Mouse (Mus musculus) intestine, embryonic 15.5 days (tissue): ENCODE data around the gene Klhl41. TPM values are rescaled to one million over a fixed set of nuclear protein-coding genes. Genes with fewer than 3 reads are reported as not detected.
A peak's percentile ranks its signal among the peaks of the same experiment; 100 is the strongest.
"Not testable (repeated sequence)": the region's sequence is repeated elsewhere in the genome, so short reads cannot be mapped to it uniquely, and the experiment has no call there.

ENCODE experiments used
- ATAC-seq: fragments of 200-750 bp; cut with Nextera tagmentation; 2 replicates; pipeline ENCODE4 v1.8.0; 2017; ENCODE audit warnings: moderate TSS enrichment, moderate library complexity
- H3K27ac ChIP-seq: fragments of 300-500 bp; sonication (generic); 2 replicates; pipeline ENCODE4 v1.5.1; 2015; ENCODE audit warnings: mild to moderate bottlenecking, inconsistent platforms
- H3K27me3 ChIP-seq: fragments of 300-500 bp; sonication (generic); replicated peaks from 2 replicates; pipeline ENCODE4 v1.6.1; 2015; ENCODE audit warnings: inconsistent platforms
- H3K36me3 ChIP-seq: fragments of 300-500 bp; sonication (generic); 2 replicates; pipeline ENCODE4 v1.6.1; 2015; ENCODE audit warnings: inconsistent platforms
- H3K4me1 ChIP-seq: fragments of 300-500 bp; sonication (generic); replicated peaks from 2 replicates; pipeline ENCODE4 v1.6.1; 2015; ENCODE audit warnings: inconsistent platforms
- H3K4me2 ChIP-seq: fragments of 300-500 bp; sonication (generic); replicated peaks from 2 replicates; pipeline ENCODE4 v1.6.1; 2015; ENCODE audit warnings: mild to moderate bottlenecking, inconsistent platforms
- H3K4me3 ChIP-seq: fragments of 300-500 bp; sonication (generic); replicated peaks from 2 replicates; pipeline ENCODE4 v1.5.1; 2015; ENCODE audit warnings: inconsistent platforms
- H3K9ac ChIP-seq: fragments of 300-500 bp; sonication (generic); 2 replicates; pipeline ENCODE4 v1.6.1; 2015; ENCODE audit warnings: inconsistent platforms
- H3K9me3 ChIP-seq: fragments of 300-500 bp; sonication (generic); 2 replicates; pipeline ENCODE4 v1.6.1; 2016; ENCODE audit warnings: inconsistent platforms
- WGBS: fragments of 180-500 bp; shearing (Covaris S2); methylation state at CpG from one replicate; pipeline ENCODE4 v1.1.7; 2015; 5-methylcytosine and 5-hydroxymethylcytosine counted together
- polyA plus RNA-seq: library from polyadenylated mRNA; unstranded; fragments of >200 nt; fragmentation: Nextera tagmentation; extraction: Ambion mirVana; gene quantifications from 2 replicates; pipeline ENCODE4 v1.2.1, GENCODE M21; 2015

Klhl41 gene
- polyA plus RNA-seq, 1 experiment from 2014 or later: 0.34 TPM

DNA sequence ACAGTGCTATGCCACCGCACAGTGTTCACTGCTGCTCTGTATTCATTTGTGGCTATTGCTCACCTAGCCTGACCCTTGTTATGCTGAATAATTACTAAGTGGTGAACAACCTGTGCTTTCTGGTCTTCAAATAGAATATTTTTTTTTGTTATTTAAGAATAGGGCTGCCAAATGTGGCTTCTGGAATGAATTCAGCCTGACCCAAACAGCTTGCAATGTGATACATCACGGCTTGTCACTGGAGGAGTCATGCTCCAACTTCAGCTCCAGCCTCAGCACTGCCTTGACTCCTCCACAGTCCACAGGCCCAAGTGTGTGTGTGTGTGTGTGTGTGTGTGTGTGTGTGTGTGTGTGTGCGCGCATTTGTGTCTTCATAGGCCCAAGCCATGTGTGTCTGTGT, 10.6 kb upstream of the Klhl41 start:
- WGBS: 89% methylated on average over 4 of the region's 4 CpGs
- H3K4me2 ChIP-seq: no peak overlapping the region

GRCm38 (mm10) chr2:69663827-69664476, 6.0 kb upstream of the Klhl41 start:
- H3K9me3 ChIP-seq: no peaks in the 10 kb centered on the region
- no peak overlapping the region for H3K4me2 ChIP-seq
- no peak overlapping the region for H3K27ac ChIP-seq
- no peaks in the 10 kb centered on the region for H3K36me3 ChIP-seq
- ATAC-seq: peak; percentile 56
- H3K4me3 ChIP-seq: no peak overlapping the region
- WGBS: 71% methylated on average over 13 of the region's 13 CpGs
- no peaks in the 10 kb centered on the region for H3K4me1 ChIP-seq
- no peaks in the 10 kb centered on the region for H3K27me3 ChIP-seq
- H3K9ac ChIP-seq: no peak overlapping the region

More for the DNA sequence above, 10.6 kb upstream of the Klhl41 start:
- H3K27ac ChIP-seq: no peak overlapping the region
- H3K4me3 ChIP-seq: no peak overlapping the region
- no peak for ATAC-seq
- no peaks in the 10 kb centered on the region for H3K9me3 ChIP-seq
- H3K36me3 ChIP-seq: no peaks in the 10 kb centered on the region
- no peak overlapping the region for H3K9ac ChIP-seq
- no peaks in the 10 kb centered on the region for H3K27me3 ChIP-seq
- no peaks in the 10 kb centered on the region for H3K4me1 ChIP-seq

GRCm38 (mm10) chr2:69667656-69668055, 2.3 kb upstream of the Klhl41 start:
- Histone ChIP-seq H3K36me3 (no peaks in the 10 kb centered on the region), H3K9ac (no peak overlapping the region), H3K27me3 (no peaks in the 10 kb centered on the region), H3K27ac (no peak overlapping the region), H3K9me3 (no peaks in the 10 kb centered on the region), H3K4me3 (no peak overlapping the region), H3K4me2 (no peak overlapping the region), H3K4me1 (no peaks in the 10 kb centered on the region)
- WGBS: 90% methylated on average over 4 of the region's 4 CpGs
- ATAC-seq: no peak

- H3K36me3 ChIP-seq: no peaks in the 10 kb centered on the region
- H3K27ac ChIP-seq: no peak overlapping the region
- H3K9me3 ChIP-seq: no peaks in the 10 kb centered on the region
- H3K4me3 ChIP-seq: no peak overlapping the region
- no peaks in the 10 kb centered on the region for H3K27me3 ChIP-seq
- no peaks in the 10 kb centered on the region for H3K4me1 ChIP-seq
- no peak overlapping the region for H3K9ac ChIP-seq
- ATAC-seq: no peak
- no peak overlapping the region for H3K4me2 ChIP-seq
- 78% methylated on average over 6 of the region's 6 CpGs for WGBS
Observed at GRCm38 (mm10) chr2:69668414-69668813, 1.5 kb upstream of the Klhl41 start.

DNA sequence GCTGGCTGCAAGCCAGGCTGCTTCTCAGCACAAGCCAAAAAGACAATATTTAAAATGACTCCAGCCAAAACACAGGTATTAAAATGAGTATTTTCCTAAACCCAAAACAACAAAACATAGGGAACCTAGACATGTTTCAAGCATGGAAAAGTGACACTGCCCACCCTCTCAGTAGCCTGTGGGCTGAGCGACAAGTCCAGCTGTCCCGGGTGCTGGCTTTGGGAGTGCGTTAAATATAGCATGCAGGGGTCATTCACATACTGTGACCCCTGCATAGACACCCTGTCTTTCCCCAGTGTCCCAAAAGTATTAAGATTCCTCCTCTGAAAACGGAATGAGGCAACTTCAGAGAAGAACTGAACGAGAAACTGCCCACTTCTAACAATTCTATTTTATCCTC, 3.8 kb downstream of the Klhl41 start:
- WGBS: 75% methylated on average over 5 of the region's 5 CpGs

GRCm38 (mm10) chr2:69675266-69675665, 5.3 kb downstream of the Klhl41 start:
- H3K4me2 ChIP-seq: no peak overlapping the region
- 88% methylated on average over 9 of the region's 9 CpGs for WGBS
- ATAC-seq: no peak

More for the DNA sequence above, 3.8 kb downstream of the Klhl41 start:
- H3K9me3 ChIP-seq: no peaks in the 10 kb centered on the region
- H3K27me3 ChIP-seq: no peaks in the 10 kb centered on the region
- no peaks in the 10 kb centered on the region for H3K4me1 ChIP-seq
- H3K36me3 ChIP-seq: no peaks in the 10 kb centered on the region
- no peak overlapping the region for H3K4me3 ChIP-seq
- no peak overlapping the region for H3K4me2 ChIP-seq
- no peak overlapping the region for H3K9ac ChIP-seq
- no peak overlapping the region for H3K27ac ChIP-seq
- ATAC-seq: no peak

GRCm38 (mm10) chr2:69676713-69677112, 6.8 kb downstream of the Klhl41 start:
- Histone ChIP-seq H3K4me2 (no peak overlapping the region), H3K4me1 (no peaks in the 10 kb centered on the region), H3K27ac (no peak overlapping the region), H3K9me3 (no peaks in the 10 kb centered on the region), H3K27me3 (no peaks in the 10 kb centered on the region), H3K4me3 (no peak overlapping the region), H3K9ac (no peak overlapping the region), H3K36me3 (no peaks in the 10 kb centered on the region)
- 62% methylated on average over 2 of the region's 2 CpGs for WGBS
- ATAC-seq: no peak

More at GRCm38 (mm10) chr2:69675266-69675665, 5.3 kb downstream of the Klhl41 start:
- H3K9me3 ChIP-seq: no peaks in the 10 kb centered on the region
- no peaks in the 10 kb centered on the region for H3K36me3 ChIP-seq
- H3K4me3 ChIP-seq: no peak overlapping the region
- no peaks in the 10 kb centered on the region for H3K4me1 ChIP-seq
- H3K27ac ChIP-seq: no peak overlapping the region
- no peaks in the 10 kb centered on the region for H3K27me3 ChIP-seq
- H3K9ac ChIP-seq: no peak overlapping the region

GRCm38 (mm10) chr2:69677215-69677614, 7.3 kb downstream of the Klhl41 start:
- not testable (repeated sequence) for H3K27ac ChIP-seq
- WGBS: 91% methylated on average over 2 of the region's 2 CpGs

DNA sequence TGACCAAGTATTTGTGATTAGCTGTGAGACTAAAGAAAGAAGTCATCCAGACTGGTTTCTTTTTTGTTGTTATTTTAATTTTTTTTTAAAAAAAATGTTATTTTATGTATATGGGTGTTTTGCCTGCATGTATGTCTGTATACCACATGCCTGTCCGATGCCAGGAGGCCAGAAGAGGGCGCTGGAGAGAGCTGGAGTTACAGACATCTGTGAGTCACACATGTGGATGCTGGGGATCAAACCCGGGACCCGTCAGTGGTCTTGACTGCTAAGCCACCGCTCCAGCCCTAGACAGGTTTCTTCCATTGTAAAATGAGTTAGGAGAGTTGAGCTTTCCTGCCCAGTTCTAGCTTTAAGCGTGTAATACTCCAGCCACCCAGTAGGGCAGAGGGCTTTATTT, 10.1 kb downstream of the Klhl41 start:
- WGBS: 62% methylated on average over 6 of the region's 6 CpGs

More at GRCm38 (mm10) chr2:69677215-69677614, 7.3 kb downstream of the Klhl41 start:
- H3K36me3 ChIP-seq, H3K4me3 ChIP-seq, H3K9me3 ChIP-seq, ATAC-seq, H3K9ac ChIP-seq, H3K4me1 ChIP-seq, H3K4me2 ChIP-seq, H3K27me3 ChIP-seq: not testable (repeated sequence)

DNA sequence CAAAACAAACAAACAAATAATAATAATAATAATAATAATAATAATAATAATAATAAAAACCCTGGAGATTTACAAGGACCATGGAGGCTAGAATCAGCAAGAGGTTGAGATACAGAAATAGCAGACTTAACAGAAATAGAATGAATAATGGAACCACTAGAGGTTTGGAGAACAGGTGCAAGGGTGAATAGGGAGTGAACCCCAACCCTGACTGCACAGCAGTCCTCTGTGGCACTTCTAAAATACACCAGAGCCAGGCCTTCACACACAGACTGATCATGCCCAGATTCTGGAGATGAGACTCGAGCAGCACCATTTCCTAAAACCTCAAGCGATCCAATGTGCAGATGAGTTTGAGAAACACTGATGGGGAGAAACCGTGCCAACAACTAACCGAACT, 12.0 kb downstream of the Klhl41 start:
- Histone ChIP-seq H3K4me3 (no peak overlapping the region), H3K9me3 (no peaks in the 10 kb centered on the region), H3K36me3 (no peaks in the 10 kb centered on the region), H3K27me3 (no peaks in the 10 kb centered on the region), H3K4me2 (no peak overlapping the region), H3K4me1 (no peaks in the 10 kb centered on the region), H3K27ac (no peak overlapping the region), H3K9ac (no peak overlapping the region)
- ATAC-seq: no peak
- 91% methylated on average over 4 of the region's 4 CpGs for WGBS

More for the DNA sequence above, 10.1 kb downstream of the Klhl41 start:
- Histone ChIP-seq H3K9me3 (no peaks in the 10 kb centered on the region), H3K4me3 (no peak overlapping the region), H3K9ac (no peak overlapping the region), H3K27me3 (no peaks in the 10 kb centered on the region), H3K4me2 (no peak overlapping the region), H3K36me3 (no peaks in the 10 kb centered on the region), H3K4me1 (no peaks in the 10 kb centered on the region), H3K27ac (no peak overlapping the region)
- ATAC-seq: no peak

- Histone ChIP-seq H3K9me3 (no peaks in the 10 kb centered on the region), H3K4me1 (no peaks in the 10 kb centered on the region), H3K4me2 (no peak overlapping the region), H3K36me3 (no peaks in the 10 kb centered on the region), H3K4me3 (no peak overlapping the region), H3K27me3 (no peaks in the 10 kb centered on the region), H3K27ac (no peak overlapping the region), H3K9ac (no peak overlapping the region)
- ATAC-seq: no peak
- WGBS: 88% methylated on average over 13 of the region's 13 CpGs
Observed at GRCm38 (mm10) chr2:69683036-69683805, 13.3 kb downstream of the Klhl41 start.

DNA sequence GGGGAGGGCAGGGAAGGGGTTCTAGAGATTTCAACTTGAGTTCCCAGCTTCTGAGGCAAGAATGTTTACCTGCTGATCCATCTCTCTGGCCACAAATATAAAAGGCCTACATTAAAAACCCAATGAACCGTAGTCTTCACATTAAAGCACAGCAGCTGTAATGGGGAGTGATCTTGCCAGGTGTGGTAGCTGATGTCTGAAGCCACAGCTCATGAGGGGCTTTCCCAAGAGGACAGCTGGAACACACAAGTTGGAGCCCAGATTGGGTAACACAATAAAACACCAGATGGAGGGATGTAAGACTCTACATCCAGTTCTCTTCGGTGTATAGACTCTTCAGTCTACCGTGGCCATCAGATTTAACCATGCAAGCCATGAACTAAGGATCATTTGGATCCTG, 14.6 kb downstream of the Klhl41 start:
- H3K9ac ChIP-seq: no peak overlapping the region
- H3K9me3 ChIP-seq: no peaks in the 10 kb centered on the region
- H3K4me3 ChIP-seq: no peak overlapping the region
- WGBS: 96% methylated on average over 3 of the region's 3 CpGs
- no peak for ATAC-seq
- no peaks in the 10 kb centered on the region for H3K27me3 ChIP-seq
- H3K4me2 ChIP-seq: no peak overlapping the region
- no peaks in the 10 kb centered on the region for H3K36me3 ChIP-seq
- no peak overlapping the region for H3K27ac ChIP-seq
- H3K4me1 ChIP-seq: no peaks in the 10 kb centered on the region

DNA sequence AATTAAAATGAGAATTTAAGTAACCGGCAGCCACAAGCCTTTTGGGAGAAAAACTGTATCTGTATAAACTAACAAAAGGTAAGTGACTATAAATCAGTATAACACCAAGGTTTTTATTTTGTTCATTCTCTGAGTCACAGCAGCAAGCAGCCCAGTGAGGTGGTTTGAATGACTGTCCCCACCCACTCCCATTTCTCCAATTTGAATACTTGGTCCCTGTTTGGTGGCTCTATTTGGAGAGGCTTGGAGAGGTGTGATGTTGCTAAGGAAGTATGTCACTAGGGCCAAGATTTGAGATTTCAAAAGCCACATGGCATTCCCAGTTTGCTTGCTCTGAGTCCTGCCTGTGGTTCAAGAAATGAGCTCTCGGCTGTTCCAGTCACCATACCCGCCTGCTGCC, 20.3 kb downstream of the Klhl41 start:
- Histone ChIP-seq H3K4me2 (no peak overlapping the region), H3K4me3 (no peak overlapping the region), H3K27ac (no peak overlapping the region), H3K9me3 (no peaks in the 10 kb centered on the region), H3K9ac (no peak overlapping the region), H3K4me1 (no peaks in the 10 kb centered on the region), H3K27me3 (no peaks in the 10 kb centered on the region), H3K36me3 (peaks cover 9% of the 10 kb centered on the region; the same call in 1 of the 2 replicates)
- ATAC-seq: no peak
- 95% methylated on average over 3 of the region's 3 CpGs for WGBS
